Mouse (Mus musculus): ENCODE measurements around the gene Olfr1204. TPM values are rescaled to one million over a fixed set of nuclear protein-coding genes. Genes with fewer than 3 reads are reported as not detected.

The Olfr1204 gene
- total RNA-seq (2014; rRNA removed) = not detected in 2 replicates
- not detected in 2 replicates for polyA plus RNA-seq (2015; fragmentation: Nextera tagmentation; extraction: Ambion mirVana)

GRCm38 (mm10) chr2:88848992-88849391 is at the start of gene Olfr1204:
Olfr1204 (plus strand) TSS chr2:88849292.
- Histone ChIP-seq H3K4me1 (ENCODE audit: insufficient read depth, low read length) (no peaks in the 10 kb centered on the region), H3K9me3 (ENCODE audit: low read length) (no peaks in the 10 kb centered on the region), H3K9ac (replicated peaks; ENCODE audit: low read length) (no peak within 1 kb of the TSS), H3K27ac (no peak within 1 kb of the TSS), H3K4me2 (ENCODE audit: low read depth, low read length) (no peak within 1 kb of the TSS), H3K27me3 (ENCODE audit: insufficient read depth, low read length) (no peaks in the 10 kb centered on the region), H3K36me3 (ENCODE audit: insufficient read depth, low read length) (no peaks in the 10 kb centered on the region), H3K4me3 (ENCODE audit: low read length) (no peak within 1 kb of the TSS)
- DNase-seq (ENCODE audit: low spot score) = no peak
- ATAC-seq = no peak
- 100% methylated on average over 1 of the region's 1 CpGs for WGBS
- TF ChIP-seq CTCF (IDR thresholded peaks at IDR 0.05; ENCODE audit: low read depth) = no peak

- H3K4me2 ChIP-seq (ENCODE audit: low read depth, low read length) = no peak within 1 kb of the TSS
- H3K9me3 ChIP-seq (ENCODE audit: low read length) = no peaks in the 10 kb centered on the region
- H3K9ac ChIP-seq (replicated peaks; ENCODE audit: low read length) = no peak within 1 kb of the TSS
- H3K27me3 ChIP-seq (ENCODE audit: insufficient read depth, low read length) = no peaks in the 10 kb centered on the region
- no peak for TF ChIP-seq CTCF (IDR thresholded peaks at IDR 0.05; ENCODE audit: low read depth)
- no peaks in the 10 kb centered on the region for H3K36me3 ChIP-seq (ENCODE audit: insufficient read depth, low read length)
- ATAC-seq (no peak), DNase-seq (ENCODE audit: low spot score) (no peak)
- H3K4me3 ChIP-seq (ENCODE audit: low read length) = no peak within 1 kb of the TSS
- no peak within 1 kb of the TSS for H3K27ac ChIP-seq
- 84% methylated on average over 1 of the region's 1 CpGs for WGBS
- H3K4me1 ChIP-seq (ENCODE audit: insufficient read depth, low read length) = no peaks in the 10 kb centered on the region
Observed at GRCm38 (mm10) chr2:88814196-88814595, 34.9 kb upstream of the Olfr1204 start, which contains the start of gene Olfr1202. Olfr1202 (plus strand) TSS chr2:88814496.

- Histone ChIP-seq H3K9ac (replicated peaks; ENCODE audit: low read length) (no peak within 1 kb of the TSS), H3K27ac (no peak within 1 kb of the TSS), H3K9me3 (ENCODE audit: low read length) (no peaks in the 10 kb centered on the region), H3K27me3 (ENCODE audit: insufficient read depth, low read length) (no peaks in the 10 kb centered on the region), H3K4me1 (ENCODE audit: insufficient read depth, low read length) (no peaks in the 10 kb centered on the region), H3K36me3 (ENCODE audit: insufficient read depth, low read length) (no peaks in the 10 kb centered on the region), H3K4me2 (ENCODE audit: low read depth, low read length) (no peak within 1 kb of the TSS), H3K4me3 (ENCODE audit: low read length) (no peak within 1 kb of the TSS)
- no peak for TF ChIP-seq CTCF (IDR thresholded peaks at IDR 0.05; ENCODE audit: low read depth)
- ATAC-seq (no peak), DNase-seq (ENCODE audit: low spot score) (no peak)
- WGBS = 91% methylated on average over 2 of the region's 2 CpGs
Observed at GRCm38 (mm10) chr2:88829437-88829836, 19.7 kb upstream of the Olfr1204 start, which contains the start of gene Olfr1205. Olfr1205 (plus strand) TSS chr2:88829737.

- H3K4me2 ChIP-seq (ENCODE audit: low read depth, low read length) = no peak overlapping the region
- H3K27me3 ChIP-seq (ENCODE audit: insufficient read depth, low read length) = no peaks in the 10 kb centered on the region
- DNase-seq (ENCODE audit: low spot score) (no peak), ATAC-seq (no peak)
- no peak overlapping the region for H3K27ac ChIP-seq
- 69% methylated on average over 2 of the region's 2 CpGs for WGBS
- no peaks in the 10 kb centered on the region for H3K4me1 ChIP-seq (ENCODE audit: insufficient read depth, low read length)
- H3K36me3 ChIP-seq (ENCODE audit: insufficient read depth, low read length) = no peaks in the 10 kb centered on the region
- no peaks in the 10 kb centered on the region for H3K9me3 ChIP-seq (ENCODE audit: low read length)
- H3K4me3 ChIP-seq (ENCODE audit: low read length) = no peak overlapping the region
- TF ChIP-seq CTCF (IDR thresholded peaks at IDR 0.05; ENCODE audit: low read depth) = no peak
- no peak overlapping the region for H3K9ac ChIP-seq (replicated peaks; ENCODE audit: low read length)
Observed at GRCm38 (mm10) chr2:88838477-88838876, 10.6 kb upstream of the Olfr1204 start.

GRCm38 (mm10) chr2:88862931-88863330 is 13.8 kb downstream of the Olfr1204 start, which contains the start of gene Olfr1206:
Olfr1206 (plus strand) TSS chr2:88863231.
- Histone ChIP-seq H3K9me3 (ENCODE audit: low read length) (no peaks in the 10 kb centered on the region), H3K4me2 (ENCODE audit: low read depth, low read length) (no peak within 1 kb of the TSS), H3K27ac (no peak within 1 kb of the TSS), H3K36me3 (ENCODE audit: insufficient read depth, low read length) (no peaks in the 10 kb centered on the region), H3K27me3 (ENCODE audit: insufficient read depth, low read length) (no peaks in the 10 kb centered on the region), H3K4me3 (ENCODE audit: low read length) (no peak within 1 kb of the TSS), H3K4me1 (ENCODE audit: insufficient read depth, low read length) (no peaks in the 10 kb centered on the region), H3K9ac (replicated peaks; ENCODE audit: low read length) (no peak within 1 kb of the TSS)
- no peak for TF ChIP-seq CTCF (IDR thresholded peaks at IDR 0.05; ENCODE audit: low read depth)
- 84% methylated on average over 2 of the region's 2 CpGs for WGBS
- ATAC-seq (no peak), DNase-seq (ENCODE audit: low spot score) (no peak)

GRCm38 (mm10) chr2:88902211-88902610 is 53.1 kb downstream of the Olfr1204 start, which contains the start of gene Olfr1208:
Olfr1208 (minus strand) TSS chr2:88902311.
- Histone ChIP-seq H3K27me3 (ENCODE audit: insufficient read depth, low read length) (no peaks in the 10 kb centered on the region), H3K36me3 (ENCODE audit: insufficient read depth, low read length) (no peaks in the 10 kb centered on the region), H3K9ac (replicated peaks; ENCODE audit: low read length) (no peak within 1 kb of the TSS), H3K4me1 (ENCODE audit: insufficient read depth, low read length) (no peaks in the 10 kb centered on the region), H3K9me3 (ENCODE audit: low read length) (no peaks in the 10 kb centered on the region), H3K4me2 (ENCODE audit: low read depth, low read length) (no peak within 1 kb of the TSS), H3K27ac (no peak within 1 kb of the TSS), H3K4me3 (ENCODE audit: low read length) (no peak within 1 kb of the TSS)
- no peak for DNase-seq (ENCODE audit: low spot score)
- no peak for TF ChIP-seq CTCF (IDR thresholded peaks at IDR 0.05; ENCODE audit: low read depth)
- ATAC-seq = no peak

Other genes starting within 250 kb of the Olfr1204 start
- not detected in 2 replicates for gene Olfr1191-ps1, start 208.8 kb upstream of the Olfr1204 start, total RNA-seq (2014; rRNA removed)
- gene Olfr1191-ps1, start 208.8 kb upstream of the Olfr1204 start, polyA plus RNA-seq (2015; fragmentation: Nextera tagmentation; extraction: Ambion mirVana) = not detected in 2 replicates
- gene Olfr1192-ps1, start 200.8 kb upstream of the Olfr1204 start, total RNA-seq (2014; rRNA removed) = not detected in 2 replicates
- gene Olfr1192-ps1, start 200.8 kb upstream of the Olfr1204 start, polyA plus RNA-seq (2015; fragmentation: Nextera tagmentation; extraction: Ambion mirVana) = not detected in 2 replicates
- gene Olfr1193, start 173.7 kb upstream of the Olfr1204 start, total RNA-seq (2014; rRNA removed) = not detected in 2 replicates
- not detected in 2 replicates for gene Olfr1193, start 173.7 kb upstream of the Olfr1204 start, polyA plus RNA-seq (2015; fragmentation: Nextera tagmentation; extraction: Ambion mirVana)
- not detected in 2 replicates for gene Olfr1195, start 160.1 kb upstream of the Olfr1204 start, total RNA-seq (2014; rRNA removed)
- gene Olfr1195, start 160.1 kb upstream of the Olfr1204 start, polyA plus RNA-seq (2015; fragmentation: Nextera tagmentation; extraction: Ambion mirVana) = not detected in 2 replicates
- not detected in 2 replicates for gene Olfr1196, start 144.7 kb upstream of the Olfr1204 start, total RNA-seq (2014; rRNA removed)
- not detected in 2 replicates for gene Olfr1196, start 144.7 kb upstream of the Olfr1204 start, polyA plus RNA-seq (2015; fragmentation: Nextera tagmentation; extraction: Ambion mirVana)
- not detected in 2 replicates for gene Olfr1197, start 116.9 kb upstream of the Olfr1204 start, total RNA-seq (2014; rRNA removed)
- gene Olfr1197, start 116.9 kb upstream of the Olfr1204 start, polyA plus RNA-seq (2015; fragmentation: Nextera tagmentation; extraction: Ambion mirVana) = not detected in 2 replicates
- gene Olfr1198, start 97.9 kb upstream of the Olfr1204 start, total RNA-seq (2014; rRNA removed) = not detected in 2 replicates
- gene Olfr1198, start 97.9 kb upstream of the Olfr1204 start, polyA plus RNA-seq (2015; fragmentation: Nextera tagmentation; extraction: Ambion mirVana) = not detected in 2 replicates
- gene Olfr1199, start 88.8 kb upstream of the Olfr1204 start, total RNA-seq (2014; rRNA removed) = not detected in 2 replicates
- gene Olfr1199, start 88.8 kb upstream of the Olfr1204 start, polyA plus RNA-seq (2015; fragmentation: Nextera tagmentation; extraction: Ambion mirVana) = not detected in 2 replicates
- not detected in 2 replicates for gene Olfr1200, start 78.8 kb upstream of the Olfr1204 start, total RNA-seq (2014; rRNA removed)
- gene Olfr1200, start 78.8 kb upstream of the Olfr1204 start, polyA plus RNA-seq (2015; fragmentation: Nextera tagmentation; extraction: Ambion mirVana) = not detected in 2 replicates
- not detected in 2 replicates for gene Olfr1201, start 56.3 kb upstream of the Olfr1204 start, total RNA-seq (2014; rRNA removed)
- not detected in 2 replicates for gene Olfr1201, start 56.3 kb upstream of the Olfr1204 start, polyA plus RNA-seq (2015; fragmentation: Nextera tagmentation; extraction: Ambion mirVana)
- gene Olfr1202, start 34.8 kb upstream of the Olfr1204 start, total RNA-seq (2014; rRNA removed) = not detected in 2 replicates
- gene Olfr1202, start 34.8 kb upstream of the Olfr1204 start, polyA plus RNA-seq (2015; fragmentation: Nextera tagmentation; extraction: Ambion mirVana) = not detected in 2 replicates
- gene Olfr1205, start 19.6 kb upstream of the Olfr1204 start, total RNA-seq (2014; rRNA removed) = not detected in 2 replicates
- not detected in 2 replicates for gene Olfr1205, start 19.6 kb upstream of the Olfr1204 start, polyA plus RNA-seq (2015; fragmentation: Nextera tagmentation; extraction: Ambion mirVana)
- gene Olfr1206, start 13.9 kb downstream of the Olfr1204 start, total RNA-seq (2014; rRNA removed) = not detected in 2 replicates
- not detected in 2 replicates for gene Olfr1206, start 13.9 kb downstream of the Olfr1204 start, polyA plus RNA-seq (2015; fragmentation: Nextera tagmentation; extraction: Ambion mirVana)
- gene Olfr1208, start 53.0 kb downstream of the Olfr1204 start, total RNA-seq (2014; rRNA removed) = not detected in 2 replicates
- not detected in 2 replicates for gene Olfr1208, start 53.0 kb downstream of the Olfr1204 start, polyA plus RNA-seq (2015; fragmentation: Nextera tagmentation; extraction: Ambion mirVana)
- not detected in 2 replicates for gene Olfr1209, start 65.9 kb downstream of the Olfr1204 start, total RNA-seq (2014; rRNA removed)
- gene Olfr1209, start 65.9 kb downstream of the Olfr1204 start, polyA plus RNA-seq (2015; fragmentation: Nextera tagmentation; extraction: Ambion mirVana) = not detected in 2 replicates
- gene Olfr1211, start 88.8 kb downstream of the Olfr1204 start, total RNA-seq (2014; rRNA removed) = not detected in 2 replicates
- not detected in 2 replicates for gene Olfr1211, start 88.8 kb downstream of the Olfr1204 start, polyA plus RNA-seq (2015; fragmentation: Nextera tagmentation; extraction: Ambion mirVana)
- not detected in 2 replicates for gene Olfr1212, start 104.7 kb downstream of the Olfr1204 start, total RNA-seq (2014; rRNA removed)
- not detected in 2 replicates for gene Olfr1212, start 104.7 kb downstream of the Olfr1204 start, polyA plus RNA-seq (2015; fragmentation: Nextera tagmentation; extraction: Ambion mirVana)
- not detected in 2 replicates for gene Gm13762, start 131.0 kb downstream of the Olfr1204 start, total RNA-seq (2014; rRNA removed)
- not detected in 2 replicates for gene Gm13762, start 131.0 kb downstream of the Olfr1204 start, polyA plus RNA-seq (2015; fragmentation: Nextera tagmentation; extraction: Ambion mirVana)
- gene Olfr1214, start 143.4 kb downstream of the Olfr1204 start, total RNA-seq (2014; rRNA removed) = not detected in 2 replicates
- not detected in 2 replicates for gene Olfr1214, start 143.4 kb downstream of the Olfr1204 start, polyA plus RNA-seq (2015; fragmentation: Nextera tagmentation; extraction: Ambion mirVana)
- gene Olfr1215, start 157.7 kb downstream of the Olfr1204 start, total RNA-seq (2014; rRNA removed) = not detected in 2 replicates
- gene Olfr1215, start 157.7 kb downstream of the Olfr1204 start, polyA plus RNA-seq (2015; fragmentation: Nextera tagmentation; extraction: Ambion mirVana) = not detected in 2 replicates
- not detected in 2 replicates for gene Olfr1216, start 169.0 kb downstream of the Olfr1204 start, total RNA-seq (2014; rRNA removed)
- gene Olfr1216, start 169.0 kb downstream of the Olfr1204 start, polyA plus RNA-seq (2015; fragmentation: Nextera tagmentation; extraction: Ambion mirVana) = not detected in 2 replicates
- not detected in 2 replicates for gene Olfr1217, start 182.8 kb downstream of the Olfr1204 start, total RNA-seq (2014; rRNA removed)
- gene Olfr1217, start 182.8 kb downstream of the Olfr1204 start, polyA plus RNA-seq (2015; fragmentation: Nextera tagmentation; extraction: Ambion mirVana) = not detected in 2 replicates
- not detected in 2 replicates for gene Olfr1218, start 211.9 kb downstream of the Olfr1204 start, total RNA-seq (2014; rRNA removed)
- gene Olfr1218, start 211.9 kb downstream of the Olfr1204 start, polyA plus RNA-seq (2015; fragmentation: Nextera tagmentation; extraction: Ambion mirVana) = not detected in 2 replicates
- not detected in 2 replicates for gene Olfr1219, start 234.2 kb downstream of the Olfr1204 start, total RNA-seq (2014; rRNA removed)
- not detected in 2 replicates for gene Olfr1219, start 234.2 kb downstream of the Olfr1204 start, polyA plus RNA-seq (2015; fragmentation: Nextera tagmentation; extraction: Ambion mirVana)